ENCODE assay signal across 8 mouse cellular contexts in the genomic region with DNA sequence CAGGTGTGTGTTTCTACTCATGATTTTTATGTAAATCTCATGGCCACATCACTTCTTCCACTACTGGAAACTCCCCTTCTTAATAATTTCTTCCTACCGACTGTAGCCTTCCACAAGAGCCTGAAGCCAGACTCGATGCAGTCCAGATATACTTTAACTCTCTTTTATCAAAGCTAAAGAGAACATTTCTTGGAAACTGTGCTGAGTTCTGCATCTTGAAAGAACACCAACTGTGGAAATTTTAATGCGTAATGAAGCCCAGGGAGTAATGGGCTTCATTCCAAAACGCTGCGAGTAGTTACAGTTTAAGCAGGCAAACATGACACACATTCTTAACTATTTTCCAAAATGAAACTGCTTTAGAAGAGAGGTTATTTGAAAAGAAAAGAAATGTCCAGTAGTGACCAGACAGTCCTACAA.
DNase-seq lines count a peak whose midpoint lies in the region; ATAC-seq lines count a peak whose summit lies in the region.

No protein-coding gene starts in this region.

- no peak for ATAC-seq in activated CD4-positive, CD25-positive, alpha-beta regulatory T cell, adult 4 months

- DNase-seq in heart, adult 9 months (ENCODE audit: low spot score in 2 of 2) = peak; percentile 6 to 11
- DNase-seq in heart, adult 11 months = no peak
- peak; percentile 6 for DNase-seq in ovary, postnatal 14 days (ENCODE audit: low spot score)
- no peak for DNase-seq in ovary, postnatal 10 days (ENCODE audit: low spot score)
- peak; percentile 36 for DNase-seq in heart, postnatal 4 days
- DNase-seq in testis, postnatal 10 days (ENCODE audit: low spot score) = peak; percentile 48
- no peak for DNase-seq in adrenal gland, postnatal 14 days

Comparison
In these comparisons a context has a peak if more than half of its experiments do, and no peak if none do; other contexts are left out.
1. DNase-seq: peak in heart, adult 9 months (2 of 2), ovary, postnatal 14 days (single experiment), heart, postnatal 4 days (single experiment) and testis, postnatal 10 days (single experiment); none in heart, adult 11 months (single experiment), ovary, postnatal 10 days (single experiment) and adrenal gland, postnatal 14 days (single experiment).